Mouse (Mus musculus): ENCODE measurements around the gene Zfp146. TPM values are rescaled to one million over a fixed set of nuclear protein-coding genes. Genes with fewer than 3 reads are reported as not detected.
"Not testable (repeated sequence)": the region's sequence is repeated elsewhere in the genome, so short reads cannot be mapped to it uniquely, and the experiment has no call there.

Zfp146 gene
- total RNA-seq, 4 experiments from 2014 or later: 23.2 to 33.8 (median 28.1) TPM

GRCm38 (mm10) chr7:30192088-30192487, 22.5 kb upstream of the Zfp146 start:
- DNase-seq (ENCODE audit: low spot score): no peak

- DNase-seq (ENCODE audit: low spot score): no peak
These were observed 19.6 kb upstream of the Zfp146 start for GRCm38 (mm10) chr7:30189116-30189491.

- no peak for DNase-seq (ENCODE audit: low spot score)
These were observed 19.0 kb upstream of the Zfp146 start for GRCm38 (mm10) chr7:30188344-30189115.

- DNase-seq (ENCODE audit: low spot score): no peak
These were observed 15.2 kb upstream of the Zfp146 start for GRCm38 (mm10) chr7:30184641-30185348.

- DNase-seq (ENCODE audit: low spot score): peak; percentile 97
These were observed 14.3 kb upstream of the Zfp146 start, which contains the start of gene Cox7a1 for GRCm38 (mm10) chr7:30183879-30184289. TSS of gene Cox7a1 (plus strand) at chr7:30184144.

- not testable (repeated sequence) for DNase-seq (ENCODE audit: low spot score)
These were observed 13.6 kb upstream of the Zfp146 start for GRCm38 (mm10) chr7:30183189-30183588.

GRCm38 (mm10) chr7:30181929-30182328, 12.4 kb upstream of the Zfp146 start:
- DNase-seq (ENCODE audit: low spot score): not testable (repeated sequence)

GRCm38 (mm10) chr7:30181308-30181707, 11.8 kb upstream of the Zfp146 start:
- peak; percentile 80 for DNase-seq (ENCODE audit: low spot score)

GRCm38 (mm10) chr7:30178256-30178655, 8.7 kb upstream of the Zfp146 start:
- no peak for DNase-seq (ENCODE audit: low spot score)

- no peak for DNase-seq (ENCODE audit: low spot score)
These were observed 6.9 kb upstream of the Zfp146 start for GRCm38 (mm10) chr7:30176474-30176873.

- no peak for DNase-seq (ENCODE audit: low spot score)
These were observed 867 bp upstream of the Zfp146 start for GRCm38 (mm10) chr7:30170283-30170951.

- no peak for DNase-seq (ENCODE audit: low spot score)
These were observed 502 bp downstream of the Zfp146 start for GRCm38 (mm10) chr7:30168914-30169582.

GRCm38 (mm10) chr7:30164745-30165144, 4.8 kb downstream of the Zfp146 start:
- no peak for DNase-seq (ENCODE audit: low spot score)

- no peak for DNase-seq (ENCODE audit: low spot score)
These were observed 6.4 kb downstream of the Zfp146 start for GRCm38 (mm10) chr7:30163113-30163512.

GRCm38 (mm10) chr7:30155507-30155906, 14.0 kb downstream of the Zfp146 start:
- no peak for DNase-seq (ENCODE audit: low spot score)

GRCm38 (mm10) chr7:30154040-30154439, 15.5 kb downstream of the Zfp146 start:
- DNase-seq (ENCODE audit: low spot score): no peak

- DNase-seq (ENCODE audit: low spot score): no peak
These were observed 22.5 kb downstream of the Zfp146 start for GRCm38 (mm10) chr7:30147011-30147410.

GRCm38 (mm10) chr7:30143555-30144209, 25.9 kb downstream of the Zfp146 start:
- peak; percentile 15 for DNase-seq (ENCODE audit: low spot score)

GRCm38 (mm10) chr7:30143170-30143554, 26.4 kb downstream of the Zfp146 start:
- DNase-seq (ENCODE audit: low spot score): no peak

- no peak for DNase-seq (ENCODE audit: low spot score)
These were observed 32.7 kb downstream of the Zfp146 start for GRCm38 (mm10) chr7:30136826-30137225.

GRCm38 (mm10) chr7:30132396-30132795, 37.2 kb downstream of the Zfp146 start:
- DNase-seq (ENCODE audit: low spot score): no peak
